Mouse (Mus musculus) embryonic facial prominence, embryonic 13.5 days (tissue): ENCODE measurements around the gene Ap3d1. TPM values are rescaled to one million over a fixed set of nuclear protein-coding genes. Genes with fewer than 3 reads are reported as not detected.

Experiments used
- ATAC-seq: fragments of 200-750 bp; cut with Nextera tagmentation; 2 replicates; pipeline ENCODE4 v1.8.0; 2017; ENCODE audit warnings: low read depth; ENCODE audit not compliant: insufficient number of reproducible peaks, insufficient read depth, low FRiP score, low TSS enrichment
- H3K27ac ChIP-seq: fragments of 300-500 bp; sonication (generic); 2 replicates; pipeline ENCODE4 v1.5.1; 2015; ENCODE audit warnings: moderate library complexity, mild to moderate bottlenecking, inconsistent platforms
- H3K27me3 ChIP-seq: fragments of 300-500 bp; sonication (generic); 2 replicates; pipeline ENCODE4 v1.6.1; 2015; ENCODE audit warnings: mild to moderate bottlenecking, inconsistent platforms
- H3K36me3 ChIP-seq: fragments of 300-500 bp; sonication (generic); 2 replicates; pipeline ENCODE4 v1.6.1; 2015; ENCODE audit warnings: mild to moderate bottlenecking, inconsistent platforms
- H3K4me1 ChIP-seq: fragments of 300-500 bp; sonication (generic); 2 replicates; pipeline ENCODE4 v1.6.1; 2015; ENCODE audit warnings: inconsistent platforms
- H3K4me2 ChIP-seq: fragments of 300-500 bp; sonication (generic); 2 replicates; pipeline ENCODE4 v1.6.1; 2015; ENCODE audit warnings: moderate library complexity, mild to moderate bottlenecking, inconsistent platforms
- H3K4me3 ChIP-seq: fragments of 300-500 bp; sonication (generic); 2 replicates; pipeline ENCODE4 v1.5.1; 2015; ENCODE audit warnings: mild to moderate bottlenecking, inconsistent platforms
- H3K9ac ChIP-seq: fragments of 300-500 bp; sonication (generic); 2 replicates; pipeline ENCODE4 v1.6.1; 2015; ENCODE audit warnings: mild to moderate bottlenecking, inconsistent platforms
- H3K9me3 ChIP-seq: fragments of 300-500 bp; sonication (generic); 2 replicates; pipeline ENCODE4 v1.6.1; 2016; ENCODE audit warnings: inconsistent platforms
- WGBS: fragments of 180-500 bp; shearing (Covaris S2); methylation state at CpG from one replicate; pipeline ENCODE4 v1.1.7; 2015; ENCODE audit warnings: mixed read lengths; 5-methylcytosine and 5-hydroxymethylcytosine counted together
- polyA plus RNA-seq: library from polyadenylated mRNA; unstranded; fragments of >200 nt; fragmentation: Nextera tagmentation; extraction: Ambion mirVana; gene quantifications from 2 replicates; pipeline ENCODE4 v1.2.1, GENCODE M21; 2015

The Ap3d1 gene
- polyA plus RNA-seq, 1 experiment from 2014 or later = 73.5 TPM

GRCm38 (mm10) chr10:80670531-80670930 lies 71.5 kb downstream of the Ap3d1 start:
- Histone ChIP-seq H3K27me3 (no peaks in the 10 kb centered on the region), H3K4me3 (no peak overlapping the region), H3K9ac (no peak overlapping the region), H3K4me2 (no peak overlapping the region), H3K9me3 (no peaks in the 10 kb centered on the region), H3K4me1 (peaks cover 44% of the 10 kb centered on the region), H3K27ac (no peak overlapping the region), H3K36me3 (peaks cover 85% of the 10 kb centered on the region)
- 92% methylated on average over 2 of the region's 2 CpGs for WGBS
- no peak for ATAC-seq

GRCm38 (mm10) chr10:80669737-80670485 lies 72.2 kb downstream of the Ap3d1 start:
- no peak overlapping the region for H3K4me2 ChIP-seq
- H3K9ac ChIP-seq = 0 out of 2 replicates have a peak overlapping the region, but pooled peaks have one; percentile 44
- peaks cover 47% of the 10 kb centered on the region for H3K4me1 ChIP-seq
- no peaks in the 10 kb centered on the region for H3K9me3 ChIP-seq
- H3K27ac ChIP-seq = no peak overlapping the region
- no peaks in the 10 kb centered on the region for H3K27me3 ChIP-seq
- peaks cover 86% of the 10 kb centered on the region for H3K36me3 ChIP-seq
- no peak for ATAC-seq
- no peak overlapping the region for H3K4me3 ChIP-seq
- 94% methylated on average over 7 of the region's 7 CpGs for WGBS

GRCm38 (mm10) chr10:80669018-80669417 lies 73.0 kb downstream of the Ap3d1 start:
- Histone ChIP-seq H3K36me3 (peaks cover 82% of the 10 kb centered on the region), H3K4me2 (no peak overlapping the region), H3K9me3 (no peaks in the 10 kb centered on the region), H3K27me3 (no peaks in the 10 kb centered on the region), H3K4me3 (no peak overlapping the region), H3K9ac (0 out of 2 replicates have a peak overlapping the region, but pooled peaks have one; percentile 21), H3K4me1 (peaks cover 47% of the 10 kb centered on the region), H3K27ac (no peak overlapping the region)
- WGBS = 89% methylated on average over 12 of the region's 12 CpGs
- no peak for ATAC-seq

GRCm38 (mm10) chr10:80668614-80669013 lies 73.5 kb downstream of the Ap3d1 start:
- ATAC-seq = no peak
- peaks cover 78% of the 10 kb centered on the region for H3K36me3 ChIP-seq
- no peak overlapping the region for H3K4me3 ChIP-seq
- H3K27ac ChIP-seq = no peak overlapping the region
- 83% methylated on average over 11 of the region's 11 CpGs for WGBS
- H3K9ac ChIP-seq = no peak overlapping the region
- no peaks in the 10 kb centered on the region for H3K9me3 ChIP-seq
- H3K27me3 ChIP-seq = no peaks in the 10 kb centered on the region
- H3K4me2 ChIP-seq = no peak overlapping the region
- peaks cover 47% of the 10 kb centered on the region for H3K4me1 ChIP-seq

GRCm38 (mm10) chr10:80666837-80667412 lies 75.1 kb downstream of the Ap3d1 start:
- Histone ChIP-seq H3K9ac (peak overlapping the region; percentile 54; the same call in 1 of the 2 replicates), H3K27me3 (no peaks in the 10 kb centered on the region), H3K4me1 (peaks cover 31% of the 10 kb centered on the region), H3K27ac (no peak overlapping the region), H3K36me3 (peaks cover 65% of the 10 kb centered on the region), H3K4me3 (no peak overlapping the region), H3K9me3 (no peaks in the 10 kb centered on the region), H3K4me2 (no peak overlapping the region)
- no peak for ATAC-seq
- WGBS = 86% methylated on average over 19 of the region's 19 CpGs

DNA sequence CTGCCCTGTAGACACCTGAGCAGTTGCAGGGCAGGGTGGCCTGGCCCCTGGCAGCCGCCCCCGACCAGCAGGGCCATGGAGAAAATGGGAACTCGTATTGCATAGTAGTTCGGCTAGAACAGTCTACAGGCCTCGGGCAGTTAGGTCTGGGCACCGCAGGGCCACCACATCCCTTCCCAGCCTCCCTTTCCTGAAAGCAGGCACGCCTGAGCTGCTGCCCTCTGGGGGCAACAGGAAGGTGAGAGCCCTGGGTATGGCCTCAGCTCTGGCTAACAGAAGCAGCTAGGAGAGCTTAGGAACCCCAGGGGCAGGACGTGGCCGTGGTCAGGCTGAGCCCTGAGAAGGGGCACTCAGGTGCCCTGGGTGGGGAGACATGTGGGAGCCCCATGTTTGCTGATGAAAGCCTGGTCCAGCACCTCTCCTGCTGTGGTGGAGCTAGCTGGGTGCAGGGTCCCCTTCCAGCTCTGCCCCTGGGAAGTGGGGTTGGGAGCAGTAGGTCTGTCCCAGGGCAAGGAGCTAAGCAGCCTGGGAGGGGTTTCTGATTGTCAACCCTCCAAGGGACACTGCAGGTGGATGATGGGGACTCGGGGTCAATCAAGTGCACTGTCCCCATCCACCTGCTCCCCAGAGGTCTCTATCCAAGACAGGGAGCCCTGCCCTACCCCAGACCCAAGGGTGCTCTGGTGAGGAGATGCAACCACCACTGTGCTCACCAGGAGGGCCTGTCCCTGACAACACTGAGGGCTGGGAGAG lies 75.9 kb downstream of the Ap3d1 start:
- peaks cover 31% of the 10 kb centered on the region for H3K4me1 ChIP-seq
- 70% methylated on average over 10 of the region's 10 CpGs for WGBS
- peak overlapping the region; percentile 54 for H3K9ac ChIP-seq
- no peak overlapping the region; the same call in 1 of the 2 replicates for H3K27ac ChIP-seq
- no peaks in the 10 kb centered on the region for H3K27me3 ChIP-seq
- no peaks in the 10 kb centered on the region for H3K9me3 ChIP-seq
- no peak overlapping the region for H3K4me2 ChIP-seq
- 0 out of 2 replicates have a peak, but pooled peaks have one; percentile 11 for ATAC-seq
- peaks cover 58% of the 10 kb centered on the region for H3K36me3 ChIP-seq
- no peak overlapping the region for H3K4me3 ChIP-seq

DNA sequence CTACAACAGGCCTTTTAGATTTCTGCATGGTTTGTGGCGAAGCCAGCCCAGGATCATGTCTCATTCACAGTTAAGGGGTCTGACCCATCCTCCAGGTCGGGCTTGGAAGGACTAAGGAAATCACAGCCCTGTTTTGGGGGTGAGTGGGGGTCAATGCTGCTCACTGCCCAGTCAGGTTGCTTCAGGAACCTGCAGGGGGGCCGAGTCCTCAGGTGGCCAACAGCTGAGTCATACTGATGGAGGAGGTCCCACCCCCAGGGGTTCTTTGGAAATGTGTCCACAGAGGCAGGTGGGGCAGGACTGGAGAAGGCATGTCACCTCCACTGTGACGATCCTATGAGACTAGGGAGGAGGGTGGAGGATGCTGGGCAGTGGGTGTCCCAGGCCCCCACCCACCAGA lies 76.6 kb downstream of the Ap3d1 start:
- Histone ChIP-seq H3K4me1 (peaks cover 31% of the 10 kb centered on the region), H3K4me3 (0 out of 2 replicates have a peak overlapping the region, but pooled peaks have one; percentile 23), H3K9ac (no peak overlapping the region), H3K36me3 (peaks cover 51% of the 10 kb centered on the region), H3K27ac (peak overlapping the region; percentile 87), H3K9me3 (no peaks in the 10 kb centered on the region), H3K27me3 (no peaks in the 10 kb centered on the region), H3K4me2 (peak overlapping the region; percentile 49; the same call in 1 of the 2 replicates)
- no peak for ATAC-seq
- 56% methylated on average over 4 of the region's 4 CpGs for WGBS

GRCm38 (mm10) chr10:80665016-80665380 lies 77.1 kb downstream of the Ap3d1 start:
- Histone ChIP-seq H3K4me2 (peak overlapping the region; percentile 49), H3K9ac (peak overlapping the region; percentile 58)

GRCm38 (mm10) chr10:80664197-80665015 lies 77.7 kb downstream of the Ap3d1 start:
- Histone ChIP-seq H3K9me3 (no peaks in the 10 kb centered on the region), H3K4me1 (peaks cover 34% of the 10 kb centered on the region), H3K27ac (peak overlapping the region; percentile 87), H3K4me3 (peak overlapping the region; percentile 23), H3K9ac (peak overlapping the region; percentile 58), H3K27me3 (no peaks in the 10 kb centered on the region), H3K36me3 (peaks cover 40% of the 10 kb centered on the region), H3K4me2 (peak overlapping the region; percentile 49)
- ATAC-seq = peak; percentile 57
- WGBS = 17% methylated on average over 16 of the region's 16 CpGs

More at GRCm38 (mm10) chr10:80665016-80665380, 77.1 kb downstream of the Ap3d1 start:
- Histone ChIP-seq H3K4me3 (peak overlapping the region; percentile 23), H3K36me3 (peaks cover 46% of the 10 kb centered on the region), H3K27me3 (no peaks in the 10 kb centered on the region), H3K4me1 (peaks cover 31% of the 10 kb centered on the region), H3K27ac (peak overlapping the region; percentile 87), H3K9me3 (no peaks in the 10 kb centered on the region)
- WGBS = 15% methylated on average over 10 of the region's 10 CpGs
- ATAC-seq = peak; percentile 27; the same call in 1 of the 2 replicates

GRCm38 (mm10) chr10:80663485-80664196 lies 78.4 kb downstream of the Ap3d1 start:
- H3K36me3 ChIP-seq = peaks cover 32% of the 10 kb centered on the region
- H3K27ac ChIP-seq = peak overlapping the region; percentile 87
- ATAC-seq = no peak
- peaks cover 40% of the 10 kb centered on the region for H3K4me1 ChIP-seq
- no peak overlapping the region for H3K4me2 ChIP-seq
- no peaks in the 10 kb centered on the region for H3K9me3 ChIP-seq
- H3K27me3 ChIP-seq = no peaks in the 10 kb centered on the region
- WGBS = 44% methylated on average over 5 of the region's 5 CpGs
- no peak overlapping the region for H3K4me3 ChIP-seq
- peak overlapping the region; percentile 58; the same call in 1 of the 2 replicates for H3K9ac ChIP-seq
